Mouse (Mus musculus): ENCODE data around the gene E130114P18Rik. TPM values are rescaled to one million over a fixed set of nuclear protein-coding genes. Genes with fewer than 3 reads are reported as not detected.

E130114P18Rik gene
- polyA plus RNA-seq, 1 experiment = not detected

DNA sequence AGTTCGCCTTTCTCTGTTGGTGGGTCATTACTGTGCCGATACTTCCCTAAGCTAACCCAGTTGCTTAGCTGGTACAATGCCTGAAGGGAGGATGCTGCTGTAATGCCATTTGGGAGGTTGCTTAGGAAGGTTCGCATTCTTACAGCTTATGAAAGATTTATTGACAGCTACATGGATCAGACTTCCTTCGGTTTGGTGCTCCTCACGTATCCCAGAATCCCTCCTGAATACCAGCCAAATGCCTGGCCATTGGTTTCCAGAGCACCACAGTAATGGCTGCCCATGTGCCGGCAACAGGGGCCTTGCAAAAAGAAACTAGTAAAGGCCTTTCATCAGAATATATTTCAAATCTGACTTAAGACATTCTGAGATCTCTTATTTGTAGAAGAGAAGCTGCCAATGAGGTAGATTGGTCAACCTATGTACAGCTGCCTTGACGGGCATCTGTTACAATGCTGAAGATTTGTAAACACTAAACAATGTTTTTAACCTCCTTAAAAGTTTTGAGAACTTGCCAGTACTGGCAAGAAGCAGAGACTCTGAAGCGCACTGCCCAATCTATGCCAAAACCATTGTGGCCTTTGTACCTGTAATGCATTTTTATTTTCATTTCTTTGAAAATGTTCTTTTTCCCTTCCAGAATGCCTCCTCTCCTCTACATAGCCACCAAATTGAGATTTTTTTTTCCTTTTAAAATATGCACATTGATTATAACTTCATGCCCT lies 7.8 kb upstream of the E130114P18Rik start:
- no peak for TF ChIP-seq GATA1 (IDR thresholded peaks at IDR 0.05; ENCODE audit: low read length)

DNA sequence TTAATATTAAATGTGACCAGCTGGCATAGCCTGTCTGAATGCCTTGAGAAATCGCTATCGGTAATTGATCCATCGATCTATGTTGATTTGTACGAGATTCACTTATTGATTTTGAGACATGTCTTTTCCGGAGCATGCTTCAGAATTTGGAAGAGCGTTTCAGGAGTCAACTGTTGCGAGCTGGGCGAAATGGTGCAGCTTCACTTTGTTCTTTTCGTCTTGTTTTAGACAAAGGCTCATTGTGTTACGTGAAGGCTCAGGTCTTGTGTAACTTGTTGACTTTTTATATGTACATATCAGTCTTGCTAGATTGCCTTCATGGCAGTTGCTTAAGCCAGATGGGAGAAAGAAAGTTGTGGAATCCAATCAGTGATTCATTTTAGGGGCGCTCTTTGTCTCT lies 6.4 kb upstream of the E130114P18Rik start:
- TF ChIP-seq GATA1 (IDR thresholded peaks at IDR 0.05; ENCODE audit: low read length) = no peak

DNA sequence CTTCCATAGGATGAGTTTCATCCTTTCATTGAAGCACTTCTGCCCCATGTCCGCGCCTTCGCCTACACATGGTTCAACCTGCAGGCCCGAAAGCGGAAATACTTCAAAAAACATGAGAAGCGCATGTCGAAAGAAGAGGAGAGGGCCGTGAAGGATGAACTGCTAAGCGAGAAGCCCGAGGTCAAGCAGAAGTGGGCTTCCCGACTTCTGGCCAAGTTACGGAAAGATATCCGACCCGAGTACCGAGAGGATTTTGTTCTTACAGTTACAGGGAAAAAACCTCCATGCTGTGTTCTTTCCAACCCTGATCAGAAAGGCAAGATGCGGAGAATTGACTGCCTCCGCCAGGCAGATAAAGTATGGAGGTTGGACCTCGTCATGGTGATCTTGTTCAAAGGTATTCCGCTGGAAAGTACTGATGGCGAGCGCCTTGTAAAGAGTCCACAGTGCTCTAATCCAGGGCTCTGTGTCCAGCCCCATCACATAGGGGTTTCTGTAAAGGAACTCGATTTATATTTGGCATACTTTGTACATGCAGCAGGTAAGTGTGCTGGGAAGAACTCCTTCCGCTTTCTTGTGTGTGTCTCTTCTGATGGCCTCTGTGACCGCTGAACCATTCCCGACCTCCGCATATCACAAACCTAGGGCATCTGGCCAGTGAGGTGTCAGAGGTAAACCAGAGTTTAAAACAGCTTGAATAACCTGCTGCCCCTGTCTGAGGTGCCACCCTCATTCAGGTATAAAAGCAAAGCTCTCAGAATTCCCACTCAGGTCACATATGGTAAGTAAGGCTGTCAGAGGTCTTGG lies 5.4 kb upstream of the E130114P18Rik start:
- no peak for TF ChIP-seq GATA1 (IDR thresholded peaks at IDR 0.05; ENCODE audit: low read length)

DNA sequence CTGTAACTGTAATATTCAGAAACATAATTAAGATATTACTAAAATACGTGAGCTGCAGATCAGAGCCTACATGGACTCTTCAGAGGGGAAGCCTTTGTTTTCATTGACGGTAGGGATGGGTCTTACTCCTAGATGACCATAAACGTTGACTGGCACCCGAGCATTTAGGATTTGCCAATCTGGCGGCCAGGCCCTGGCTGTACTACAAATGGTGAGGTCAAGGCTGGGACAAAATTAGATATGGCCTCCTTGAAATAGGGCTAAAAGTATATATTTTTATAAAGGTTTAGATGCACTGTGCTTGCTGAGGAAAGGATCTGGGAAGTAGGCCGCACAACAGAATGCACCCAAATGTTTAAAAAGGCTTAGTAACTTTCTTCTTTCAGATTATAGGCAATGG lies 4.6 kb upstream of the E130114P18Rik start:
- TF ChIP-seq GATA1 (IDR thresholded peaks at IDR 0.05; ENCODE audit: low read length) = no peak

DNA sequence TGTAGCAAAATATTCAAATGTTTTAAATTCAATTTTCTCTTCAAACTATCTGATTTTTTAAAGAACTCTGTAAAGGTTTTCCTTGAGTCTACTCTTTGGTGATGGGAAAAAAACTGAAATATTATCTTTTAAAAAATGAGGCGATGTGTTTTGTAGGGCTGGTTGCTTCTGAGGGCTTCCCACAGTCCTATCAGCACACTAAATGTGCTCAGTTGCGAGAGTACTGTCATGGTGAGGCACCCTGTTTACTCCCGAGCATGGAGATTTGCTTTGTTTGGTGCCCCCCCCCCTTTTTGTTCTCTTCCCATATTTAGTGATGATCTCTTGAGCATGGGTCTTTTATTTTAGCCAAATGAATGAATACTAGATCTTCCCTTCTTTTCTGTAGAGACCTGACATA lies 4.2 kb upstream of the E130114P18Rik start:
- no peak for TF ChIP-seq GATA1 (IDR thresholded peaks at IDR 0.05; ENCODE audit: low read length)

DNA sequence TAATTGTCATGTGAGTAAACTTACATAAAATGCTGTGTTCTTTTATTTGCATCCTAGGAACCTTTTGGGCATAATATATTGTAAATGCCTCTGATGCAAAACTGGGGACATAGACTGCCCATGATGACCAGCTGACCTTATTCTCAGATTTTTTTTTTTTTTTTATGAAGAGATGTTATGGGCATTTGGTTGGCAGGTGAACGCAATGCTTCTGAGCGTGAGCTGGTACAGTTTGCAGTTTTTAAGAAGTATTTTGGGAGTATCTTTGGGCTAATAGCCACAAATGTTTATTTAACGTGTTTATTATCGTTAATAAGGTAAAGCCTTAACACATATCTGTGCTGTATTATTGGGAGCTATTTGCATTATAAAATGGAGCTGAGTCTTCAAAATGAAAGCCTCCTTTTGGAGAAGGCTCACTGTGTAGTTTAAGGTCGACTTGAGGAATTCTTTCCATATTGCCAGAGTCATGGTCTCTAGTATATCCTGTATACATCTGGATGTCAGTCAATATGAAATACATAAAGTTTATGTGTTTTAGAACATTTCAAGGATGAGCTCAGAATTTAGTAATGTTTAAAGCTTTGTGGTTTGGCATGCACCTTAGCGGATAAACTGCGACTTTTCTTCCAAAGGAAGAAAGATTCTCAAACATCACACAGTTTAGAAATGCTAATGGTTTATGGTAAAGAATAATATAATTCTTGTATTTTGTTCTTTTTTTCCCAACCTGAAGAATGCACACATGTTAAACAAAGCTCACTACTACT lies 3.0 kb upstream of the E130114P18Rik start:
- no peak for TF ChIP-seq GATA1 (IDR thresholded peaks at IDR 0.05; ENCODE audit: low read length)

DNA sequence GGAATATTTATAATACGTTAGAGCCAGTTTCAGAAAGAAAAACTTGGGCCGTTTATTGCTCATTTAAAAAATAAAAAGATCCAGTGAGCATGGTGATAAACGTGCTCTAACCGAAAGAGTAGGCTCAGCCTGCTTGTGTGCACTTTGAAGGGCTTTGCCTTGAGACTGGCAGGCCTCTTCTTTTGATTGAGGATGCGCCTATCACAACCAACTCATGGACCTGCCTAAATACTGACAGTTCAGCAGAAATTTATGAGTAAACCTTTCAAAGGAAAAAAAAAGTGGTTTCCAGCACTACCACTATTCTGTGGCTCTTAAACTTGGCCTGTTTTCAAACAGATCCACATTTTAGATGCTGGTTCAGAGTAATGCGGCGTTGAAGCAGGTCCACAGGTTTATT lies 2.1 kb upstream of the E130114P18Rik start:
- TF ChIP-seq GATA1 (IDR thresholded peaks at IDR 0.05; ENCODE audit: low read length) = no peak

DNA sequence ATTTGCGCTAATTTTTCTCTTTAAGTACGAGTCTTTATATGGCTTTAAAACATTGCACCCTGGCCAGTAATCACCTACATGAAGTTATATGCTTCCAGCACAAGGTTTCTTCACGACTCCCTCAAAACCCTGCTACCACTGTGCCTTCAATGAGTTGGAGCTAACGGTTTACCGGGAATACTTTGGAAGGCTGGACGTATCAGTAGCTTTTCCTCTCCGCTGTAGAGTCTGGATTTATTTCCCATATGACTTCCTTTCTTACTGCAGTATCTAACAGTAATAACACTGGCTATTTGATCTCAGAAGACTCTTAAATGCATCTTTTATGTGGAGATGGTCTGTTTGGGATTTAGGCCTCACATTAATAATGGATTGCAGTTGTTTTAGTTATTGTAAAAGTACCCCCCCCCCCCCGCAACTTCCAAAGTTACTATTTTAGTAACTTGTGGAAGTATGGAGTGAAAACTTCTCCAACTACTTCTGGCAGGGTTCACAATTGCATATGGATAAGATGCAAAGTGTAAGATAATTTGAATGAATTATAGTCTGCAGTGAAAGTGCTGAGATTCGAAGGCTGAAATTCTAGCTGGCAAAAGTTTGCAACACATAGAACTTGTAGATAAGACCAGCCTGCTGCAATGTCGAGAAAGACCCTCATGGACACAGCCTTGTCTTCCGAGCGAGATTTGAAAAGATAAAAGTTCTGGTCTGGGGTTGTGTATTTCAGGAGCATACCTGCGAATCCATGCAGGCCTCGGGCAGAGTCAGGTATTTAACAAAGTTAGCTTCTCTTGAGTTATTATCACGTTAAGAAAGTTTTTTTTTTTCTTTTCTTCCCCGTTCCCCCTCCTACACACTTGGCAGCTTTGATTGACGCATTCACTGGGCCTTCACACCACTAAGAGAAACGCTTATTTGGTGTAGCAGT lies 1.4 kb upstream of the E130114P18Rik start:
- no peak for TF ChIP-seq GATA1 (IDR thresholded peaks at IDR 0.05; ENCODE audit: low read length)

DNA sequence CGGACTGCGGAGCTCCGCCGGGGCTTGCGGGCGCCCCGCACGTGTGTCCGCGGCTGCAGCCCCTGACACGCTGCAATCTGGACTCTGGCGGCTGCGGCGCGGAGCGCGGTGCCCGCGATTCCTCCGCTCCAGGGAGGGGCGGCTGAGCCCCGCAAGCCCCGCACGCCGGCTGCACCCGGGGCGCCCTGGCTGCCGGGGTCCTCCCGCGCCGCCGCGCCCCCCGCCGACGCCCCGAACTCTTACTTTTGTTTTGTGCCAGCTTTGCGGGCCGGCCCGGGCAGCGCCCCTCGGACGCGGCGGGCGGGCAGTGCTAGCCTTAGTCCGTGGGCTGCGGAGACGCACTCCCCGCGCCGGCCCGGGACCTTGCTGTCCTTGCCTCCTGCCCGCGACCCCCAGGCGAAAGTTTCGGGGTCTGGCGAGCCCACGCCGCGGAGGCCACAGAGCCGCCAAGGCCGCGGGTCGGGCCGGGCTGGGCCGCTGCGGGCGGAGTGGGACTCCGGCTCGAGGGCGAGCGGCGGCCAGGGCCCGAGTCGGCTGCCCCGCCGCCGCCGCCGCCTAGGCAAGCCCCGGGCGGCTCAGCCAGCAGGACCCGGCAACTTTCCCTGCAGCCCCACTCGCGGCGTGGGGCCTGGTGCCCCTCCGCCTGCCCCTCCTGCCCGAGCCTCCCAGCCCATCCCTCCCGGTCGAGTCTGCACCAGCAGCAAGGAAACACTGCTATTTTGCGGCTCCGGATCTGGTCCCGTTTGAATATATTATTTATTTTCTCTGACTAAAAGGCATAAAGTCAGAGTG lies 529 bp upstream of the E130114P18Rik start:
- no peak for TF ChIP-seq GATA1 (IDR thresholded peaks at IDR 0.05; ENCODE audit: low read length)

DNA sequence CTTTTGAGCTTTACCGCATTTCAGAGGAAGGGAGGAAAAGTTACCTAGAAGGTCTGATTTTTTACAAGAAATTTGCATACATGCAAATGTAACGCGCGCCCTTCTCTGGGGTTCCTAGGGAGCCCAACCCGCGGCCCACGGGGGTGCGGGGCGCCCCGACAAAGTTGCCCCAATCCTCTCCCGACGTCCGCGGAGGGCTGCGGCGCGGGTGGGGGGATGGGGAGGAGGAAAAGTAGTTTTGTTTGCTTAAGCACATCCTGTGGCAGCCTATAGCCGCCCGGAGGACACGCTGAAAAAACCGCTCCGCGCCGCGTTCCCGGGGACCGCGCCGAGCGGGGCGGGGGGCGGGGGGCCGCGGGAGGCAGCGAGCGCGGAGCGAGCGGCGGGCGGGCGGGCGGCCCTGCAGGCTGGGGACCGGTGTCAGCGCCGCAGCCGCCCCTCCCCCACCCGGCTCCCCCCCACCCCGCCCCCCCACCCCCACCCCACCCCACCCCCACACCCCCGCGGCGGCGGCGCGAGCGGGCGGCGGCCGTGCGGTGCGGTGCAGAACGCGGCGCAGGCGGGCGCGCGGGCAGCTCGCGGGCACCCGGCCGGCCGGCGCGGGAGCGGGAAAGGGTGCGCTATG lies 685 bp downstream of the E130114P18Rik start:
- no peak for TF ChIP-seq GATA1 (IDR thresholded peaks at IDR 0.05; ENCODE audit: low read length)

DNA sequence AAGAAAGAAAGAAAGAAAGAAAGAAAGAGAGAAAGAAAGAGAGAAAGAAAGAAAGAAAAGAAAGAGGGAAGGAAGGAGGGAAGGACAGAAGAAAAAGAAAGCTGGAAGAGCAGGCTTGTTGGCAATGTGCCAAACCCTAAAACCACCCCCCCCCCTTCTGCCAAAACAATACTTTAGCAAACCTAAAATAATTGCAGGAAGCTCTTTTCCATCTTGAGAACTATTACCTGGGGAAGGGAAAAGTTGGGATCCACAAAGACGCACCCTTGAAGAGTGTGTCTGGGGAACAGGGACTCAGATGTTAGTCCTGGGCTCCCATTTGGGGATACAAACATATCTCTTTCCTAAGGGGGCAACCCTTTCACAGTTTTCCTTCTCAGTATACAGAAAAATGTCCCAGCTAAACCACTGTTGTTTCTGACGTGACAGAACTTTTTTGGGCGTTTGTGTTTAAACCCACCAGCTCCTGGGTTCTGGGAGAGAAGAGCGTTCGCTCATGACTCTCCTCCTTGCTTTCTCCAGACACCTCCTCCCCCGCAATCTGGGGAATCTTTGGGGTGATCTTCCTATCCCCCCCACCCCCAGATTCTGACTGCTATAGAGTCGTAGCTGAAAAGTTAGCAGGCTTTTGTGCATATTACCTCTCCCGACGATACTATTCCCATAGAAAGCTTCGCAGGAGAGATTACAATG lies 1.3 kb downstream of the E130114P18Rik start:
- TF ChIP-seq GATA1 (IDR thresholded peaks at IDR 0.05; ENCODE audit: low read length) = no peak

DNA sequence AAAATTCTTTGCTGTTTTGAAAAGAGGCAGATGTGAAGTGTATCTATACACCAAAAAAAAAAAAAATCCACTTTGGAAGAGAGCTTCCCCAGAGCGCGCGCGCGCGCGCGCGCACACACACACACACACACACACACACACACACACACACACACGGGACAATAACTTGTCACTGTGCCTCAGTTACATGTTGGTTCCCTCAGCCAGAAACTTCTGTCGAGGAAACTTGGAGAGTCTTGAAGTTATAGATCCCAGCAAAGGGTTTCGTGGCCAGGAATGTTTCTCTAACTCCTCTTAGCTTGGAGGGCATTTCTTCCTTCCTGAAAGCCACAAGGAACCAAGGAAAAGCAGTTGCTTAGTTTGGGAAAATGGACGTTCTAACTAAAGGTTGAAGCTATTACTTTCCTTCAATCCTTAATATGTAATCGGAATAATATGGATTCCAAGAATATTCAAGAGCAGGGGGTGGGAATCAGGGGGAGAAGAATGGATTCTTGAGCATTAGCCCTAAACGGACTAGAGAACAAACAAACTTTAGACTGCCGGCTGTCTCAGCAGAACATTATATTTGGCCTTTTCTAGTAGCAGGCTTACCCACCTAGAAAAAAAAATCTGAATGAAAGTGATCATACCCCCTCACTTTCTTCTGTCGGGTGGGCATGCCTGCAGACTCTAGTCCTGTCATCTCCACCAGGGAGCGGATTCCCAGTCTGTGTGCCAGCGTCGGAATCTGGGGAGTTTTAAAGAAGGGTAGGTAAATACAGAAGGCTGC lies 2.2 kb downstream of the E130114P18Rik start:
- TF ChIP-seq GATA1 (IDR thresholded peaks at IDR 0.05; ENCODE audit: low read length) = no peak
